Mouse (Mus musculus): ENCODE measurements around the gene Agpat3.

Agpat3 gene

GRCm38 (mm10) chr10:78322806-78323205 lies 29.5 kb downstream of the Agpat3 start:
- DNase-seq = no peak

- DNase-seq = no peak
These were observed 31.0 kb downstream of the Agpat3 start for GRCm38 (mm10) chr10:78321133-78321757.

GRCm38 (mm10) chr10:78320526-78320925 lies 31.8 kb downstream of the Agpat3 start:
- no peak for DNase-seq

DNA sequence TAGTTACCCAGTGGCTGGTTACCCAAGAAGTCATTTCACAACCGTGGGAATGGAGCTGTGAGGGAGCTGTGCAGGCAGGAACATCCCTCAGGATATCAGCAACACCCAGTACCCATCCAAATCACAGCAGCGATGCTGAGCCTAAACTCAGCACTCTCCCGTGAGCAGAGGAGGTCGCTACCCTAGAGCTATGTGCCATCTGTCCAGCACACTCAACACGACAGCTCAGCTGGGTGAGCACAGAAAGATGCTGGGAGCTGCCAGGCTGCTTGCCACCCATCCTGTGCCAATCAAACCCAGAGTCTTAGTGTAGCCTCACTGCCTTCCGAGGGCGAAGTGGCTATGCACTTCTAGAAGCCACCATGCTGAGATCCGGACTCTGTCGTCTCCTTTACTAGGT lies 32.3 kb downstream of the Agpat3 start:
- DNase-seq = no peak

GRCm38 (mm10) chr10:78317270-78317923 lies 34.9 kb downstream of the Agpat3 start:
- no peak for DNase-seq

- DNase-seq = no peak
These were observed 35.8 kb downstream of the Agpat3 start for GRCm38 (mm10) chr10:78316228-78317087.

- no peak for DNase-seq
These were observed 37.1 kb downstream of the Agpat3 start for GRCm38 (mm10) chr10:78315145-78315544.

DNA sequence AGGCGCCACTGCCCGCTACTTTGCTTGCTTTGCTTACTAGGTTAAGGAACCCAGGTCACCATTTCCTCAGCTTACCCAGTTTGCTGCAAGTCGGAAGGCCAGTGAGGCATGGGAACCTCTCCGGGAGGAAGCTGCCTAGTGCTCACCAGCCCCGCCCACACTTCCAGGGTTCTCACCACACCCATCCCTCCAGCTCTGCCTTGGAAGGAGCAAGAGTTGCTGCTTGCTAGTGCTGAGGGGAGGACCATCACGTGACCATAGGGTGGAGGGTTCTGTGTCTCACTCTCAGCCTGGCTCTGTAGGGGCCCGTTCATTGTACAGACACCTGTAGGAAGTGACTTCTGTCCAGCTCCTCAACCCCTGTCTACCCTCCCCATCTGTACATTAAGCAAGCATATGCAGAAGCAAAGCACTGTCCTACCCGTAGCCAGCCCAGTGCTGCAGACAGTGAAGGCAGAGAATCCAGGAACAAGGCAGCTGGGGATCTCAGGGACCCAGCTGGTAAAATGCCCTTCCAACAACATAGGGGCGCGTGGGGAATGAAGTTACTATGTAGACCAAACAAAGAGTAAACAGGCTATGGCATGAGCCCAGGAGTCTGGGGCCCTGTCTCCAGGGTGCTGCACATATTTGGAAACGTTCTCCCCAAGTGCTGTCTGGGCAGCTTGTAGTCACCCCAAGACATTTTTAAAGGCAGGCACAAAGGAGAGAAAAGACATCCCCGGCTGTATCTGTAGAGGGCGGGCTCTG lies 40.2 kb downstream of the Agpat3 start:
- DNase-seq = no peak

GRCm38 (mm10) chr10:78310747-78311267 lies 41.5 kb downstream of the Agpat3 start:
- no peak for DNase-seq

DNA sequence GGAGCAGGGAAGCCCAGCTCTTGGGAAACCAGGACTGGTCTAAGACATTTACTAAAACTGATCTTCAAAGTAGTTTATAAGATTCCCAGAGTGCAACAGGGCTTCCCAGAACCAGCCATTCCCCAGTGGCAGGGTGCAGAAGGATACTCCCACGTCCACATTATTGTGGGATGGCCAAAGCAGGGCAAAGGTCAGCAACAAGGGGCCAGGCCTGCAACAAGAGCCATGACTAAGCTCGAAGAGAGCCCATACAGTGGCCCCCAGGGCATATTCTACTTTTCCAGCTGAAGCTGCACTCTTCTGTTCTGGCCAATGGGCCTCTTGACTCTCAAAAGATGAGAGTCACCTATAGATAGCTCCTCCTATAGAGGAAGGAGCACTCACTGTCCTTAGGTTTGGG lies 43.7 kb downstream of the Agpat3 start:
- no peak for DNase-seq

DNA sequence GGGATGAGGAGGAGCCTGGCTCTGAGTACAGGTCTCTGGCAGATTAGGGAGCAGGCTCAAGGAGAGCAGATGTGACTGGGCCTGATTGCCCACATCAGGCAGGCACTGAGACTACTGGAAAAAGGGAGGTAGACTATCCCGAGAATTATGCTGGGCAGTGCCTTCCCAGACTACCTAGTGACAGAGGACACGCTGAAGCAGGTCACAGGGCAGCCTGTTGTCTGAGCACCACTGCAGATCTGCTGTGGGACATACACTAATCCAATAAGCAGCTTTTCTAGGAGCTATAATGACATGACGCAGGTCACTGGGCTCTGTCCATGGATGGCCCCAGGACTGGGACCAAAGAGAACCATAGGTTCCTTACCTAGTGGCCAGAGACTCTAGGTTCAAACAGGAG lies 44.9 kb downstream of the Agpat3 start:
- DNase-seq = no peak

DNA sequence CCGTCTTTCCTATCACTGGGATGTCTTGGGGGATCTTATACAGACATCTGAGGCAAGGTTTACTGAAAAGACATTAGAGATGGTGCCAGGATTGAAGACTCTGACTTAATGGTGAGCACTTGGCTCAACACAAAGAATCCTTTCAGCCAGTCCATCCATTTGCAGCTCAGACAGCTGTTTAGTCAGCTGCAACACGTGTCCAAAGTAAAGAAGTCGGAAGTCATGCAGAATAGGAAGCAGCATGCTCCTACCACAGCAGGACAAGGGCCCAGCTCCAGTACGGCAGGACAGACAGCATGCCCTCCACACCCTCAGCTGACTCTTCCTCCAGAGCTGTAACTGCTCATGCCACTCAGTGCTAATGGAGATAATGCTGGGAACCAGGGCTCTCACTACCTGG lies 46.3 kb downstream of the Agpat3 start:
- DNase-seq = no peak

GRCm38 (mm10) chr10:78304996-78305395 lies 47.3 kb downstream of the Agpat3 start:
- no peak for DNase-seq

GRCm38 (mm10) chr10:78303675-78304074 lies 48.6 kb downstream of the Agpat3 start:
- peak in 1 of 2 experiments; percentile 36 for DNase-seq

GRCm38 (mm10) chr10:78300061-78300460 lies 52.2 kb downstream of the Agpat3 start:
- no peak for DNase-seq

DNA sequence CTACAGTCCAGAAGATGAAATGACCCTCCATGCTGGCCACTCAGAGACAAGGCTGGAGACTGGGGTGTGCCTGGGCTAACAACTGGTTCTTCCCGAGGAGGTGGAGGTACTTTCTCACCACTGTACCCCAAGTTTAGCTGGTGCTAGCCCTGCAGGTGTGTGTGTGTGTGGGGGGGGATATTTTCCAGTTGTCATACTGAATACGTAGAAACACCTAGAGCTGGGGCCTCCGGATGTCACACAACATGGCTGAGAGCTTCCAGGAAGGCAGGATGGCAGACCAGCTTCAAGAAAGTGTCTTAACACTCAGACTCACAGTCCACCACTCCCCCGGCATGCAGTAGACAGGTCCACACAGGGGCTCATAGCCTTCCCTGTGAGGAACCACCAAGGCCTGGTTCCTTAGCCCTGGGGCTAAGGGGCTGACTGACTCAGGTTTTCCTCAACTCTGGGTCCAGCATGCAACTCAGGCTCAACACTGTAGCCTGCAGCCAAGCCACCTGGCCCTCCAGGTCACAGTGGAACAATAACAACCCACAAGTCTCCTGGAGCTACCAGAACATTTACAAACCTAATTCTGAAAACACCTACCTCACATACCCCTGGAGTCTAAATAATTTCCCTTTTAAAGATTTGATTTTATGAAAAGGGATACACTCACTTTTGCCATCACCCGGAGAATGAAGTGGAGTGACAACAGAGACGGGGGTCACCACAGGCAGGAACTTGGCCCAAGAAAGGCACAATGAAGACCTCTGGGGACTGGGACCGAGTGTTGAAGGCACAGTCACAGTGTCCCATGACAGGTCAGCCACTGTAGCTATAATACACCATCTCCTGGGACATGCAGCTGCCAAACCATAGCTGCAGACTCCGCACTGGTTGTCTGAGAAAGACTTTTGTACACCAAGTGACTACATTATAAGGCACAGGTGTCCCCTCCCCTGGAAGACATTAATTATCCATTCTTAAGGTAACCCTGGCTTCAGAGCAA lies 53.3 kb downstream of the Agpat3 start:
- DNase-seq = peak; percentile 40 to 59

- peak; percentile 88 to 93 for DNase-seq
These were observed 54.5 kb downstream of the Agpat3 start for GRCm38 (mm10) chr10:78297576-78298484.

DNA sequence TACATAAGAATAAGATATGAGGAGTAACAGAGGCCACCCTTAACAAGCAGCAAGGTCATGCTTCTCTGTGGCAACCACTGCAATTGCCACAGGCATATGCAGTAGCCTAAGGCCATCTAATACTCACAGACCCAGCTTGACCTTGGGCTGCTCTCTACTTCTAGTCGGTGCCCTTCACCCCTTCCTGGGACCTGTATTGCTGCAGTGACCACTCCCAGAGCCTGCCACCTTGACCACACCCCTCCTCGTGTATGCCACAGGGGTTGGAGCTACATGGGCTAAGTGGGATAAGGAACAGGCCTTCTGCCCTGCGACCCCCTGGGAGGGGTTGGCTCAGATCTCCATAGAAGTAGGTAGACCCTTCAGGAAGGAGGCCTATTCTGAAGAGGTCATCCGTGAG lies 55.3 kb downstream of the Agpat3 start:
- DNase-seq = peak in 1 of 2 experiments; percentile 34

- DNase-seq = no peak
These were observed 55.9 kb downstream of the Agpat3 start for GRCm38 (mm10) chr10:78296371-78296770.

- DNase-seq = no peak
These were observed 58.7 kb downstream of the Agpat3 start for GRCm38 (mm10) chr10:78293576-78293975.

Measured in thymus, postnatal 36 days (tissue).